In the genomic region with DNA sequence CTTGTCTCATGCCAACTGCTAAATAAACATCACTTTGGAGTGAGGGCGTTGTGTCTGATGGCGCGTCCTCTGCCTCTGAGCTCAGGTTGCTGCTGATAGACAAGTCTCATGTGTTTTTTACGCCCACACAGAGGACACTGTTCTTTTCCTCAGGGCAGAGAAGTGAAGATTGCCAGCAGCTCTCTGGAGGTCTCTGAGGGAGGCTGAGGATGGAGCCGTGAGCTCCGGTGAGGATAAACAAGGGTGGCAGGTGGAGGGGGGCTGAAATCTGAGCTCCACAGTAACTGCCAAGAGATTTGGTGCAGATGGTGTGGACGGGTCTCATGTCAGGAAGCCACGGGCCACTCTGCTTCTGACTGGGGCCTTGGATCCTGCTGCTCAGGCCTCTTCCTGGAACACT, we compare ENCODE assay signal across 19 mouse cellular contexts. TPM values are rescaled to one million over a fixed set of nuclear protein-coding genes. Genes with fewer than 3 reads are reported as not detected.
DNase-seq lines count a peak whose midpoint lies in the region; ATAC-seq lines count a peak whose summit lies in the region.
"Had no signal": no experiment of that assay in that cellular context is flagged by ENCODE, and none has a peak within 500 bp of the region (broad histone marks: within the 10 kb centered on the region; RNA-seq: fewer than 3 reads in every experiment).

No protein-coding gene starts in this region.

- H3K4me2 ChIP-seq in forebrain, embryonic 12.5 days, result no peak overlapping the region
- H3K4me2 ChIP-seq in forebrain, embryonic 16.5 days (ENCODE audit: low read length), result no peak overlapping the region
- H3K4me2 ChIP-seq in hindbrain, embryonic 11.5 days (replicated peaks; ENCODE audit: low read depth, low read length), result no peak overlapping the region
- H3K4me2 ChIP-seq in midbrain, embryonic 11.5 days, result no peak overlapping the region
- no peak overlapping the region for H3K4me2 ChIP-seq in midbrain, embryonic 14.5 days (ENCODE audit: low read length)
- H3K4me2 ChIP-seq in limb, embryonic 13.5 days (replicated peaks), result no peak overlapping the region
- H3K4me2 ChIP-seq: lung, embryonic 15.5 days had no signal

- H3K9me3 ChIP-seq in forebrain, embryonic 12.5 days, result no peaks in the 10 kb centered on the region
- no peaks in the 10 kb centered on the region for H3K9me3 ChIP-seq in forebrain, embryonic 16.5 days (ENCODE audit: control insufficient read depth, low read length)
- no peaks in the 10 kb centered on the region for H3K9me3 ChIP-seq in hindbrain, embryonic 10.5 days
- H3K9me3 ChIP-seq in hindbrain, embryonic 11.5 days (ENCODE audit: control insufficient read depth, low read length), result no peaks in the 10 kb centered on the region
- H3K9me3 ChIP-seq in midbrain, embryonic 11.5 days (ENCODE audit: control insufficient read depth, low read length), result no peaks in the 10 kb centered on the region
- no peaks in the 10 kb centered on the region for H3K9me3 ChIP-seq in midbrain, embryonic 14.5 days (ENCODE audit: control insufficient read depth, low read length)
- no peaks in the 10 kb centered on the region for H3K9me3 ChIP-seq in limb, embryonic 13.5 days
- H3K9me3 ChIP-seq: lung, embryonic 15.5 days; megakaryocyte, embryonic 14.5 days had no signal

- 55% methylated on average over 8 of the region's 8 CpGs for whole genome bisulfite sequencing in forebrain, embryonic 12.5 days
- WGBS in forebrain, embryonic 16.5 days, result 47% methylated on average over 8 of the region's 8 CpGs
- 44% methylated on average over 8 of the region's 8 CpGs for WGBS in hindbrain, embryonic 10.5 days
- 43% methylated on average over 8 of the region's 8 CpGs for WGBS in hindbrain, embryonic 11.5 days
- WGBS in midbrain, embryonic 11.5 days, result 60% methylated on average over 8 of the region's 8 CpGs
- 40% methylated on average over 8 of the region's 8 CpGs for WGBS in midbrain, embryonic 14.5 days
- 32% methylated on average over 8 of the region's 8 CpGs for WGBS in limb, embryonic 13.5 days

- no peaks in the 10 kb centered on the region for H3K36me3 ChIP-seq in forebrain, embryonic 12.5 days (replicated peaks)
- no peaks in the 10 kb centered on the region for H3K36me3 ChIP-seq in forebrain, embryonic 16.5 days (ENCODE audit: control insufficient read depth, insufficient read depth)
- H3K36me3 ChIP-seq in hindbrain, embryonic 10.5 days, result no peaks in the 10 kb centered on the region
- no peaks in the 10 kb centered on the region for H3K36me3 ChIP-seq in hindbrain, embryonic 11.5 days (ENCODE audit: control insufficient read depth, insufficient read depth, low read length)
- H3K36me3 ChIP-seq in midbrain, embryonic 11.5 days (ENCODE audit: control insufficient read depth, insufficient read depth, low read length), result no peaks in the 10 kb centered on the region
- H3K36me3 ChIP-seq in midbrain, embryonic 14.5 days (ENCODE audit: control insufficient read depth, insufficient read depth, low read length), result no peaks in the 10 kb centered on the region
- peaks cover 4% of the 10 kb centered on the region; the same call in 1 of the 2 replicates for H3K36me3 ChIP-seq in limb, embryonic 13.5 days
- H3K36me3 ChIP-seq: lung, embryonic 15.5 days had no signal

- peaks cover 50% of the 10 kb centered on the region for H3K4me1 ChIP-seq in forebrain, embryonic 12.5 days
- peaks cover 24% of the 10 kb centered on the region for H3K4me1 ChIP-seq in forebrain, embryonic 16.5 days (replicated peaks; ENCODE audit: control insufficient read depth, insufficient read depth, low read length)
- peaks cover 72% of the 10 kb centered on the region for H3K4me1 ChIP-seq in hindbrain, embryonic 10.5 days (replicated peaks)
- peaks cover 12% of the 10 kb centered on the region; the same call in 1 of the 2 replicates for H3K4me1 ChIP-seq in hindbrain, embryonic 11.5 days (replicated peaks; ENCODE audit: control insufficient read depth, insufficient read depth, low read length)
- peaks cover 11% of the 10 kb centered on the region for H3K4me1 ChIP-seq in midbrain, embryonic 11.5 days (ENCODE audit: control insufficient read depth, insufficient read depth, low read length)
- H3K4me1 ChIP-seq in midbrain, embryonic 14.5 days (ENCODE audit: control insufficient read depth, insufficient read depth, low read length), result peaks cover 23% of the 10 kb centered on the region
- peaks cover 77% of the 10 kb centered on the region for H3K4me1 ChIP-seq in limb, embryonic 13.5 days

- peak overlapping the region; percentile 19; the same call in 1 of the 2 replicates for H3K27ac ChIP-seq in forebrain, embryonic 12.5 days
- no peak overlapping the region for H3K27ac ChIP-seq in forebrain, embryonic 16.5 days (ENCODE audit: low read length)
- peak overlapping the region; percentile 74 for H3K27ac ChIP-seq in hindbrain, embryonic 10.5 days
- H3K27ac ChIP-seq in hindbrain, embryonic 11.5 days (ENCODE audit: low read depth, low read length), result no peak overlapping the region
- no peak overlapping the region for H3K27ac ChIP-seq in midbrain, embryonic 11.5 days (ENCODE audit: low read depth, low read length)
- no peak overlapping the region for H3K27ac ChIP-seq in midbrain, embryonic 14.5 days (replicated peaks; ENCODE audit: low read depth, low read length)
- 0 out of 2 replicates have a peak overlapping the region, but pooled peaks have one; percentile 33 for H3K27ac ChIP-seq in limb, embryonic 13.5 days
- H3K27ac ChIP-seq: lung, embryonic 15.5 days had no signal

- no peak for ATAC-seq in forebrain, embryonic 12.5 days (ENCODE audit: low FRiP score)
- no peak for ATAC-seq in forebrain, embryonic 16.5 days
- ATAC-seq in hindbrain, embryonic 11.5 days (ENCODE audit: low FRiP score), result no peak
- ATAC-seq in midbrain, embryonic 11.5 days (ENCODE audit: low FRiP score), result no peak
- ATAC-seq in midbrain, embryonic 14.5 days (ENCODE audit: low FRiP score, low TSS enrichment), result no peak
- no peak for ATAC-seq in limb, embryonic 13.5 days (ENCODE audit: low FRiP score, low read depth)
- ATAC-seq: inflammation-experienced regulatory T-cells, adult 6 months had no signal

- 0 out of 2 replicates have a peak, but pooled peaks cover 5% of the 10 kb centered on the region for H3K27me3 ChIP-seq in forebrain, embryonic 12.5 days
- H3K27me3 ChIP-seq in forebrain, embryonic 16.5 days (replicated peaks; ENCODE audit: control insufficient read depth, insufficient read depth, low read length), result no peaks in the 10 kb centered on the region
- H3K27me3 ChIP-seq in hindbrain, embryonic 10.5 days (ENCODE audit: insufficient read depth, poor library complexity, severe bottlenecking), result peaks cover 66% of the 10 kb centered on the region
- 0 out of 2 replicates have a peak, but pooled peaks cover 4% of the 10 kb centered on the region for H3K27me3 ChIP-seq in hindbrain, embryonic 11.5 days (ENCODE audit: control insufficient read depth, insufficient read depth, low read length)
- no peaks in the 10 kb centered on the region for H3K27me3 ChIP-seq in midbrain, embryonic 11.5 days (ENCODE audit: control insufficient read depth, insufficient read depth, low read length)
- no peaks in the 10 kb centered on the region for H3K27me3 ChIP-seq in midbrain, embryonic 14.5 days (ENCODE audit: control insufficient read depth, insufficient read depth, low read length)
- no peaks in the 10 kb centered on the region for H3K27me3 ChIP-seq in limb, embryonic 13.5 days
- H3K27me3 ChIP-seq: lung, embryonic 15.5 days had no signal

- no peak overlapping the region for H3K4me3 ChIP-seq in forebrain, embryonic 12.5 days (replicated peaks)
- H3K4me3 ChIP-seq in forebrain, embryonic 16.5 days (replicated peaks; ENCODE audit: low read length), result no peak overlapping the region
- H3K4me3 ChIP-seq in hindbrain, embryonic 10.5 days, result no peak overlapping the region
- H3K4me3 ChIP-seq in hindbrain, embryonic 11.5 days (ENCODE audit: low read depth, low read length), result no peak overlapping the region
- H3K4me3 ChIP-seq in midbrain, embryonic 11.5 days (ENCODE audit: low read depth, low read length), result no peak overlapping the region
- no peak overlapping the region for H3K4me3 ChIP-seq in midbrain, embryonic 14.5 days (replicated peaks; ENCODE audit: low read depth, low read length)
- H3K4me3 ChIP-seq in limb, embryonic 13.5 days, result no peak overlapping the region
- H3K4me3 ChIP-seq: erythroblast, embryonic 14.5 days; lung, embryonic 15.5 days; megakaryocyte, embryonic 14.5 days had no signal

- 0 out of 2 replicates have a peak overlapping the region, but pooled peaks have one; percentile 17 for H3K9ac ChIP-seq in forebrain, embryonic 12.5 days
- no peak overlapping the region for H3K9ac ChIP-seq in forebrain, embryonic 16.5 days (replicated peaks; ENCODE audit: low read depth, low read length)
- no peak overlapping the region for H3K9ac ChIP-seq in hindbrain, embryonic 11.5 days (ENCODE audit: low read depth, low read length)
- no peak overlapping the region for H3K9ac ChIP-seq in midbrain, embryonic 11.5 days (ENCODE audit: low read length)
- no peak overlapping the region; the same call in 1 of the 2 replicates for H3K9ac ChIP-seq in midbrain, embryonic 14.5 days (replicated peaks; ENCODE audit: low read length)
- no peak overlapping the region for H3K9ac ChIP-seq in limb, embryonic 13.5 days
- H3K9ac ChIP-seq: lung, embryonic 15.5 days had no signal

- DNase-seq in hindbrain, embryonic 10.5 days (ENCODE audit: low spot score), result peak; percentile 20
- DNase-seq in hindbrain, embryonic 11.5 days (ENCODE audit: low spot score), result no peak
- DNase-seq in midbrain, embryonic 11.5 days (ENCODE audit: low spot score, missing footprints), result peak; percentile 78
- DNase-seq in midbrain, embryonic 14.5 days, result no peak
- no peak for DNase-seq in thymus, postnatal 25 days
- DNase-seq: adrenal gland, postnatal 10 days; cerebellum, postnatal 14 days; layer of hippocampus, postnatal 36 days; liver; right cerebral cortex, postnatal 14 days; thymus, adult 18-20 months had no signal

RNA-seq across cellular contexts. Expression of gene B230104I21Rik, which starts 50.9 kb away (rescaled TPM):
- polyA plus RNA-seq in forebrain, embryonic 12.5 days (2016; fragmentation: Nextera tagmentation; extraction: Ambion mirVana), result 0.23 TPM in 1 of 2 replicates, not detected in the other
- not detected in 2 replicates for polyA plus RNA-seq in forebrain, embryonic 16.5 days (2015; fragmentation: Nextera tagmentation; extraction: Ambion mirVana)
- not detected in 2 replicates for polyA plus RNA-seq in hindbrain, embryonic 10.5 days (2016; fragmentation: Nextera tagmentation; extraction: Ambion mirVana)
- polyA plus RNA-seq in hindbrain, embryonic 11.5 days (2014; fragmentation: Nextera tagmentation; extraction: Ambion mirVana), result not detected in 2 replicates
- polyA plus RNA-seq in midbrain, embryonic 11.5 days (2014; fragmentation: Nextera tagmentation; extraction: Ambion mirVana), result not detected in 2 replicates
- polyA plus RNA-seq in midbrain, embryonic 14.5 days (2014; fragmentation: Nextera tagmentation; extraction: Ambion mirVana), result not detected in 2 replicates
- not detected in 2 replicates for polyA plus RNA-seq in limb, embryonic 13.5 days (2015; fragmentation: Nextera tagmentation; extraction: Ambion mirVana)
- polyA plus RNA-seq: erythroblast, embryonic 14.5 days; inflammation-experienced regulatory T-cells, adult 6 months; large intestine, adult 2 months; lung, embryonic 15.5 days had no signal

Comparison
In these comparisons a context has a peak if more than half of its experiments do, and no peak if none do; other contexts are left out.
1. H3K27ac ChIP-seq: peak in forebrain, embryonic 12.5 days (single experiment), hindbrain, embryonic 10.5 days (single experiment) and limb, embryonic 13.5 days (single experiment); none in forebrain, embryonic 16.5 days (single experiment), hindbrain, embryonic 11.5 days (single experiment), midbrain, embryonic 11.5 days (single experiment) and midbrain, embryonic 14.5 days (single experiment).
2. DNase-seq: peak in hindbrain, embryonic 10.5 days (single experiment) and midbrain, embryonic 11.5 days (single experiment); none in hindbrain, embryonic 11.5 days (single experiment), midbrain, embryonic 14.5 days (single experiment) and thymus, postnatal 25 days (single experiment).